Mouse (Mus musculus) common myeloid progenitor, adult 5-6 weeks (primary cell): ENCODE measurements at regions not wholly inside any gene's neighbourhood (a gene's known extent, or its start where the extent isn't known, plus 50 kb on each side); places are given as distances from the start of the nearest gene placed in this dataset.

Source experiments
- ATAC-seq: replicated peaks from 2 replicates; pipeline ENCODE4 v1.8.0; 2016; ENCODE audit warnings: low read depth, mild to moderate bottlenecking, moderate TSS enrichment, inconsistent platforms; ENCODE audit not compliant: poor library complexity, severe bottlenecking

GRCm38 (mm10) chr5:51934910-51935309 lies 255.4 kb downstream of the Dhx15 start:
- ATAC-seq, result no peak

- ATAC-seq, result no peak
Measured at GRCm38 (mm10) chr5:51933331-51933730, 257.0 kb downstream of the Dhx15 start.

GRCm38 (mm10) chr5:51930416-51930815 lies 259.9 kb downstream of the Dhx15 start:
- ATAC-seq, result no peak

- no peak for ATAC-seq
Measured at GRCm38 (mm10) chr5:51928801-51929200, 261.5 kb downstream of the Dhx15 start.

GRCm38 (mm10) chr5:51923417-51923816 lies 266.9 kb downstream of the Dhx15 start:
- ATAC-seq, result no peak

GRCm38 (mm10) chr5:51922973-51923372 lies 267.3 kb downstream of the Dhx15 start:
- ATAC-seq, result no peak

GRCm38 (mm10) chr5:51922494-51922893 lies 267.8 kb downstream of the Dhx15 start:
- ATAC-seq, result no peak

- no peak for ATAC-seq
Measured at GRCm38 (mm10) chr5:51917812-51918448, 272.4 kb downstream of the Dhx15 start.

- no peak for ATAC-seq
Measured at GRCm38 (mm10) chr5:51914731-51915130, 275.6 kb downstream of the Dhx15 start.

- ATAC-seq, result peak; percentile 93
Measured at GRCm38 (mm10) chr5:51908861-51909260, 281.5 kb downstream of the Dhx15 start.

- ATAC-seq, result no peak
Measured at GRCm38 (mm10) chr5:51906315-51907109, 283.8 kb downstream of the Dhx15 start.

- ATAC-seq, result 0 out of 2 replicates have a peak, but pooled peaks have one; percentile 54
Measured at GRCm38 (mm10) chr5:51894159-51894558, 296.2 kb downstream of the Dhx15 start.

- no peak for ATAC-seq
Measured at GRCm38 (mm10) chr5:51891341-51891740, 299.0 kb downstream of the Dhx15 start.

GRCm38 (mm10) chr5:51888404-51888803 lies 301.9 kb downstream of the Dhx15 start:
- no peak for ATAC-seq

- no peak for ATAC-seq
Measured at GRCm38 (mm10) chr5:51882594-51882993, 307.7 kb downstream of the Dhx15 start.

- no peak for ATAC-seq
Measured at GRCm38 (mm10) chr5:51882173-51882572, 308.1 kb downstream of the Dhx15 start.

GRCm38 (mm10) chr5:51876846-51877245 lies 309.3 kb upstream of the Ppargc1a start:
- ATAC-seq, result no peak

GRCm38 (mm10) chr5:51873571-51873970 lies 306.0 kb upstream of the Ppargc1a start:
- no peak for ATAC-seq

- ATAC-seq, result no peak
Measured at GRCm38 (mm10) chr5:51871735-51872134, 304.2 kb upstream of the Ppargc1a start.

- ATAC-seq, result no peak
Measured at GRCm38 (mm10) chr5:51868223-51868713, 300.7 kb upstream of the Ppargc1a start.

GRCm38 (mm10) chr5:51866002-51866401 lies 298.5 kb upstream of the Ppargc1a start:
- no peak for ATAC-seq
